Mouse (Mus musculus) liver, embryonic 14.5 days (tissue): ENCODE data around the gene Selplg.

Experiments used
- CTCF ChIP-seq: IDR thresholded peaks from 2 replicates; pipeline ENCODE4 v1.5.1; 2016; ENCODE audit warnings: antibody characterized with exemption, low read depth, control low read depth
- EP300 ChIP-seq: IDR thresholded peaks from 2 replicates; pipeline ENCODE4 v1.6.1; 2016; ENCODE audit warnings: antibody characterized with exemption, low read depth

- TF ChIP-seq CTCF, result no peak
- no peak for TF ChIP-seq EP300
These were observed 8.0 kb upstream of the Selplg start for GRCm38 (mm10) chr5:113840443-113840842.
